Mouse (Mus musculus) erythroblast, embryonic 14.5 days (primary cell): Measurements from ENCODE around the gene Gm33543.

Source experiments
- GATA1 ChIP-seq: IDR thresholded peaks from 2 replicates; pipeline ENCODE4 v1.6.1; 2012; ENCODE audit warnings: low read length, inconsistent platforms, mixed read lengths
- TAL1 ChIP-seq: IDR thresholded peaks from 3 replicates; pipeline ENCODE4 v1.6.1; 2012; ENCODE audit warnings: low read length, inconsistent platforms, mixed read lengths

- TF ChIP-seq TAL1 (no peak), GATA1 (no peak)
Observed at GRCm38 (mm10) chr10:95800693-95801442, 41.9 kb downstream of the Gm33543 start.
